Mouse (Mus musculus) gastrocnemius, postnatal 25 days (tissue): ENCODE measurements around the gene Dbndd2. TPM values are rescaled to one million over a fixed set of nuclear protein-coding genes. Genes with fewer than 3 reads are reported as not detected.

Source experiments
- DNase-seq: peaks from one replicate; pipeline ENCODE4 v3.0.0; 2022
- long read RNA-seq, 2 experiments: library from polyadenylated mRNA; stranded (forward); transcript quantifications; one replicate each; pipeline ENCODE4 v2.0.0; 2021
- total RNA-seq, 2 experiments: library from RNA; stranded (reverse); gene quantifications; 1 replicate in 1 of 2; 2 replicates in 1 of 2; pipeline ENCODE4 v1.2.3; 2021

The Dbndd2 gene
- total RNA-seq: 10 to 100 TPM; 21.2 to 35.4 TPM
- long read RNA-seq, experiment 1, transcript Dbndd2-202 (4 exons, 1,658 nt): major isoform, 36 of 48 reads
- long read RNA-seq, experiment 1, partial matches to known transcripts: 0 of 48 reads
- long read RNA-seq, experiment 1, other reads (novel, unspliced or antisense): 10 of 48 reads
- long read RNA-seq, experiment 2, transcript Dbndd2-202 (4 exons, 1,658 nt): major isoform, 34 of 40 reads
- long read RNA-seq, experiment 2, partial matches to known transcripts: 0 of 40 reads
- long read RNA-seq, experiment 2, other reads (novel, unspliced or antisense): 4 of 40 reads

GRCm38 (mm10) chr2:164485681-164486257 is at the start of gene Dbndd2:
Dbndd2 (plus strand) TSS chr2:164486106.
- peak; percentile 41 for DNase-seq

- DNase-seq: no peak
Measured at GRCm38 (mm10) chr2:164436215-164436913, 49.5 kb upstream of the Dbndd2 start.

DNA sequence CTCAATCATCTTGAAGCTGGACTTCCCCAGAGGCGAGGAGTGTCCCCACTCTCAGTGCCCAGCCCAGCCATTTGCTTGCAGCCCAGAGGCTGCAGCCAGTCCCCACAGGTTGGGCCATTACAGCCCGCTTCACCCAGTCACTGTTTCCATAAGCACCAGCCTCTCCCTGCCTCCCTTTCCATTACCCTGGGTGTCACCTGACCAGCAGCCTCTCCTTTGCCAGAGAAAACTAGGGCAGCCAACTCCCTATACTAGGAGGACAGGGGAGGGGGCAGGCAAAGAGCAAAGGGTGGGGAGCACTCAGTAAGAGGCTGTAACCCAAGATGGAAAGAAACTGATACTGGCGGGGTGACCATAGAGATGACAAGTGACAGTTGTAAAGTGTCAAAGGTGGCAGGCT is 48.9 kb upstream of the Dbndd2 start:
- peak; percentile 69 for DNase-seq

DNA sequence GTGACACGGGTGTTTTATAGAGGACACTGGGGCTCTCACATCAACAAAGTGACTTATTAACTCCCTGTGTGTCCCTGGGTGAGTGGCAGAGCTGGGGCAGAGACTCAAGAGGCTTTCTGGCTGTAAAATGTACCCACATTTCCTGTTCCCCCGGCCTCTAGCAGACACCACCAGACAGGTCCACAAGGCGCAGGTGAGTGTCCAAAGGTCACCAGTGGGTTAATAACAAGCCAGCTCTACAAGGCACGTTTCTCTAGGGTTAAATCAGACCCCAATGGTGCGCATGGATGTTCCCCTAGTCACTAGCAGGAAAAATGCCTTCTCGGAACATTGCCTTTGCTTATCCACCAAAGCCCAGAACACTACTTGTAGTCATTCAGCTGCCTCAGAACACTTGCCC is 48.2 kb upstream of the Dbndd2 start:
- DNase-seq: no peak

DNA sequence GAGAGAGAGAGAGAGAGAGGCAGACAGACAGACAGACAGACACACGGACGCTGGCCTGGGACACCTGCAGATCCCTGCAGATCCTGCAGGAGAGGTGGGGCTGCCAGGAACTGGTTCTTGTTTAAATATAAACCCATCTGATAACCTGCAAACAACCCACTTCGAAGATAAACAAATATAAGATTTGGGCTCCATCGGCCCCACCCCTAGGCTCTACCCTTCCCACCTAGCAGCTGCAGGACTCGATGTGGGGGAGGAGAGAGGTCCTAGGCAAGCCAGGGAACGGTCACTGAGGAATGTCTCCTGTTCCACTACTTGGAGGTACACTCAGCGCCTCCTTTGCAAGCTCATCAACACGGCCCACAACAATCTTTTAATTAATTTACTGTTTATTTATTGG is 47.6 kb upstream of the Dbndd2 start:
- DNase-seq: no peak

DNA sequence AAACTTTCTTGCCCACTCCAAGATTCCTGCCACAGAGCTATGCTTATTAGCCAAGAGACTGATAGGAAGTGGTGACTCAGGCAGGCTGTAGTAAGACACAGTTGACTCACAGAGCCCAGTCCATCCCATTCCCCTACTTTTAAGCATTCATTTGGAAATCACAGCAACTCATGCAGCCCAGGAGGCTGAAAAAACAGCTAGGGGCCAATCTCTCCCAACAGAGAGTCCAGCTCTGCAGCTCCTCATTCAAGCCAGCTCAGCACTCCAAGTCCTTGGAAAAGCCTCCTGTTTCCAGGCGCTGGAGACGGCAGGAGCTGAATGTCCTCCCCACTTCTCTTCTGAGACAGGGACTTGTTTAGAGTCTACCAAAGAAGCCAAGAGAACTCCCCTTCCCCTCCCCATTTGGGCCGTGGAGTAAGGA is 46.9 kb upstream of the Dbndd2 start:
- peak; percentile 43 for DNase-seq

DNA sequence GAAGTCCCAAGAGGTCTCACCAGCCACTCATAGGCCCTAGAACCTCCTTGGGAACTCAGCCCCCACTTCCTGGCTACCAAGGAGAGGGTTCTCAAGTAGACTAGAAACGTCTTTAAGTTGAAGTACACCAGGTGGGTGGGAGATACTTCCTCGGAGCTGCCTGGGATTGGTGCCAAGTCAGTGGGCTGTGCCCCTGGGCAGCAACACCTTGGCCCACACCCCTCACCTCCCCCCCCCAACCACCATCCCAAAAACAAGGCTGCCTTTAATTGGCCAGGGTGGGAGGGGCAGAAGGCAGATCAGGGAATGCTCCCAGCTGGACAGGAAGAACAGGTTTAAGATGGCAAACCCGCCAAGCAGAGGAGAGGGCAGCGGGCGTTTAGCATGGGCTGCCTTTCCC is 45.6 kb upstream of the Dbndd2 start:
- no peak for DNase-seq

GRCm38 (mm10) chr2:164441155-164441554 is 44.8 kb upstream of the Dbndd2 start:
- no peak for DNase-seq

- no peak for DNase-seq
Measured at GRCm38 (mm10) chr2:164441731-164442130, 44.2 kb upstream of the Dbndd2 start.

DNA sequence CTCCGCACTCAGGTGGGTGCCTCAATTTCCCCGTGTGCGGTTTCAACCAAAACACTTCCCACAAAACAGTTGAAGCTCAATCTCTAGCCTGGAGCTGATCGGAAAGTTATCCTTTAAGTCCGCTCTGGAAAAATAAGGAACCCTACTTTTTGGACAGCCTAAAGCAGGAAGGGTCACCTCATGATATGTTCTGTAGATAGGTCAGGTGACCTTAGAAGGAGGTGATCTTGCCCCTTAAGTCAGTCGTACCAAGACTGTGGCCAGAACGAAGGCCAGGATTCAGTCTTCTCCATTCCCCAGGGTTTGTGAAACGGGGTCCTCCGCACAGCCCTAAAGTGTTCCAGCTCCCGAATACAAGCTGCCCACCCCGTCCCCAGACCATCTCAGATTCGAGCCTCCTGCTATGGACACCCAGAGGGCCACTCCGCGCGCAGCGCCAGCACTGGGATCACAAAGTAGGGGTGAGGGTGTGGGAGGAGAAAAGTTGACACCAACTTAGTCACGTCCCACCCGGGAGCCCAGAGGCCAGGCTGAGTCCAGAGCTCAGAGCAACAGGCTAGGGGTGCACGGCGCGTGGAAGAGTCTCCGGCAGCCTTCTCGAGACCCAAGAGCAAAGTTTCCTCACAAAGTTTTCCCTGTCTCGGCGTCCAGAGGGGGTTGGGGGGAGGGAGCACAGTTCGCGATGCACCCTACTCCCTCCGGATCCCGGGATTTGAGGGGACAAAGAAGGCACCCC is 43.4 kb upstream of the Dbndd2 start:
- DNase-seq: peak; percentile 48

DNA sequence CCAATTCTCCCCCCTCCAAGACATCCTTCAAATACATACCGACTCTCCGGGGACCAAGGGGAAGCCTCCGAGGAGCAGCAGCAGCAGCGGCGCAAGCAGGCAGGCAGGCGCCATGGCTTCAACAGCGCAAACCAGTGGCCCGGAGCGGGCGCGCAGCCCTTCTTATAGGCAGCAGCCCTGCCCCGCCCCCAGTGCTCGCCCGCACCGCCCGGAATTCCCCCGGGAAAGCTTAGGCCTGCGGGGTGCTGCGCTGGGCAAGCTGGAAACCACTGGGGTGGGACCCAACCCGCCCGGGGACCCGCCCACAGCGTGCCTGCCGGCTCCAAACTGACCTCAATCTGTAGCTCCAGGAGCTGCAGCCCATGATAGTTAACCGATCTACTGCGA is 42.9 kb upstream of the Dbndd2 start:
- DNase-seq: peak; percentile 86

DNA sequence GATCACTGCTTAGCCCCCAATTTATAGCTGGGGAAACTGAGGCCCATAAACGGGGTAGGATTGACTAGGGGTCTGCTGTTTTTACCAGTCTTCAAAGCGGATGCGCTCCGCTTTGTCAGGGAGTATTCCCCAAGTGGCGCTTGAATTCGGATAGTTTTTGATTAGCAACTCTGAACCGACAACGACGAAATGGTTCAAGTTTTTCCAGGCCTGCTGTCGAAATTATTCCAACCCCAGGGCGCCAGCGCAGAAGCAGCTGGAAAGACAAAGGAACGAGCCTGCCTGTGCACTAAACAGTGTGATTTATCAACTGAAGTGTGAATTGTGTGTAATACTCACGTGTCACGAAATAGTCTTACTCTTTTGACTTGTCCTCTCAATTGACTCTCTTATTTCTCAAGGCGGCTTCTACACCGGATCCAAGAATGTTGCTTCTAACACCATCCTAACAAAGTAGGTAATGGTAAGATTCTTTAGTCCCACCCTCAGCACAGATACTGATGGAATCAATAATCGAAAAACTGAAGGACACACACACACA is 42.4 kb upstream of the Dbndd2 start, which contains the start of gene Sdc4:
TSS of gene Sdc4 (minus strand) at position 428 of the 541 bp plus-strand sequence.
- no peak for DNase-seq

- no peak for DNase-seq
Measured at GRCm38 (mm10) chr2:164444701-164445100, 41.2 kb upstream of the Dbndd2 start.

DNA sequence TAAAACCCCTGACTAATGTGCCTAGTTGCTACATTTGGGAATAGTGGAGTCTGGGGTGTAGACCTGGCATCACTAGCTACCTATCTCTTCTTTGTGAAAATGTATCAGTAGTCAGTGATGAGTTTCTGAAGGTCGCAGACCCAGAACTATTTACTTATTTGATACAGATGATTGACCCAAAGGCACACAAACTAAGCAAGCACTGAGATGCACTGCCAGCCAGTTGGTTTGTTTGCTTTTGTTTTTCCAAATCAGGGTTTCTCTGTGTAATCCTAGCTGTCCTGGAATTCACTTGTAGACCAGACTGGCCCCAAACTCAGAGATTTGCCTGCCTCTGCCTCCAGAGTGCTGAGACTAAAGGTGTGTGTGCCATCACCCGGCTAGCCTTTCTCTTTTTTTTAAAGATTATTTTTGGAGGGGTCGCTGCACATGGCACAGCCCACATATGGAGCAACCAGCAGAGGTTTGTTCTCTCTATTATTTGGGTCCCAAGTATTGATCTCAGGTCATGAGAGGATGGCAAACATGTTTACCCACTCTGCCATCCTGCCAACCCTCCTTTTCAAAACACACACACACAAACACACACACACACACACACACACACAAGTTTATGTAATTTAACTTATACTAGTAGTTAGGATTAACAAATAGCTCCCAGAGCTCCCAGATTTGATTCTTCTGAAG is 40.4 kb upstream of the Dbndd2 start:
- no peak for DNase-seq

GRCm38 (mm10) chr2:164446086-164446469 is 39.8 kb upstream of the Dbndd2 start:
- no peak for DNase-seq

DNA sequence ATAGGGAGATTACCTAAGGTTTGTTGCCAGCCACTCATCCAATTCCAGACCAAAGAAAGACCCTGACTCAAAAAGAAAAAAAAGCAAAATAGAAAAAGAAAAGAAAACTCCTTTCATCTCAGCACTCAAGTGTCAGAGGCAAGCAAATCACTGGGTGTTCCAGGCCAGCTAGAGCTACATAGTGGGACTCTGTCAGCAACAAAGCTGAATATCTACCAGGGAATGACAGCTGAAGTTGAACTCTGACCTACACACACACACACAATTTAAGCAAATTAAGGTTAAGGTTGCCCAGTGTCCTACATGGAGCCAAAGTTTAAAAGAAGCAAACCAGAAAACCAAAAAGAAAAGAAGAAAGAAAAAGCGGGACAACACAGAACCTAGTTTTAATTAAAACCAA is 37.8 kb upstream of the Dbndd2 start:
- no peak for DNase-seq

- DNase-seq: no peak
Measured at GRCm38 (mm10) chr2:164448921-164449320, 37.0 kb upstream of the Dbndd2 start.

DNA sequence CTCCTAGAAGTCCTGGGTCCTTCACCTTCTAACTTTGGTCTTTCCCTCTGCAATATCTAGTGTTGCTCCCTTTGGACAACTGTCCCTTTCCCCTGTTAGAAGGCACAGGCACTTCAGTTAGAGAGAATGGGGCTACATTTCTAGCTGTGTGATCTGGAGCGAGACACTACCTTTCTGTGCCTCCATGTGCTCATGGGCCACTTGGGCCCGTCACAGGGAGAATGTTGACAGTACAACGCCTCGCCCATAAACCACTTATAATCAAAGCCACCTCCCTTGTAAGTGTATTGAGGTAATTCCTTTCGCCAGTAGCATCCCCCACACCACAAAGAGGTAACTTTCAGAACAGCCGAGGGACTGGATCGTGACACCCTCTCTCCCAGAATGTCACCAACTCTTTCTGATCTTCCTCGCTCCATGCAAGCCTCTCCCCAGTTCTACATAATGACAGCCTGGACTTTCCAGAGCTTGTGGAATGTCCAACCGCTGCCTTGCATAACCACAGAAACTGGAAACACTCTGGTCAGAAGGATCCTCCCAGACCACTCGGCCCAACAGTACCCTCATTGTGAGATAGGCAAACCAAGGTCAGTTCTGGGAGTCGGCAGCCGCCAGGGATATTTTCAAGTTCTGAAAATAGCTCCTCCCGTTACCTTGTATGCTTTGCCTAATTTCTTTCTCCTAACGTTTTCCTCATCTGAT is 36.4 kb upstream of the Dbndd2 start:
- no peak for DNase-seq

DNA sequence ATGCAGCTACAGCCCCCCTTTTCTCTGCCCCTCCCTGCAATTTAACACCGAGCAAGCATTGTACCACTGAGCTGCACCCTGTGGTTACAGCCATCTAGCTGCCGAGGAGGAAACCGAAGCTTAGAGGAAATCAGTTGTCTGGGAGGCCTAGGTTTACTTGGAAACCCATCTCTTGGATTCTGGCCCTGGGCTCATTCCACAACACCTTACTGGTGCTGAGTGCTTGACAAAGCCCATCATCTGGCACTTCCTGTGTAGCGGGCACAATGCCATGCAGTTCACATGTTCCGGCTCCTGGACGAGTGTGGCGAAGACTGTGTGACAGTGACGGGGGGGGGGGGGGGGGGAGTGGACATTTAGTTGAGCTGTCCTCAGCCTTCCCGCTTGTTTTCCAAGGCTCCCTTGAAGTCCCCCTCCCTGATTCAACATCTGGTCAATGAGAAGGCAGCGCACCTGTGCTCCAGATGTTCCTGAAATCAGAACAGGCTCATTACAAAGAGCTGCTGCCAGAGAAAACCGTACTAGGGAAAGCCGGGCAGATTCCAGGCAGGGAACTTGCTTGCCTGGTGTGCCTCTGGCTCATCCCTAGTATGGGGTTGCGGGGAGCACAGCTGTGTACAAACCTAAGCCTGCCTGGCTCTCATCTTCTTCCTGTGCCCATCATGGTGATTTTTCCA is 33.8 kb upstream of the Dbndd2 start:
- DNase-seq: no peak

- DNase-seq: no peak
Measured at GRCm38 (mm10) chr2:164453047-164453757, 32.7 kb upstream of the Dbndd2 start.
